ENCODE assay signal across 12 mouse cellular contexts in the genomic region with DNA sequence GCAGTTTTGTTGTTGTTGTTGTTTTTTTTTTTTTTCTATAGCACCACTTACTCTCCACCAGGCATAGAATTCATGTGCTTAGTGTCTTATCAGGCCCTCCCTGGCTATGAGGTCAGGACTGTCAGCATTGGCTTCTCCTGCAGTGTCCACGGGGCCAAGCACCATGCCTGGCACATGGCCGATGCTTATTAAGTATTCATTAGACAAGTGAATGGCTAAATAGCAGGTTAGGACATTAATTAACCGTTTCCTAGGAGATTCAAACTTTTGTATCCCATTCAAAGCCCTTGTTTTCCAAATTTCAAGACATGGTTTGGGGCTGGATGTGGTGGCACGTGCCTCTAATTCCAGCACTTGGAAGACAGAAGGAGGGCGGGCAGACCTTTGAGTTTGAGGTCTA. TPM values are rescaled to one million over a fixed set of nuclear protein-coding genes. Genes with fewer than 3 reads are reported as not detected.
DNase-seq lines count a peak whose midpoint lies in the region; ATAC-seq and TF ChIP-seq lines count a peak whose summit lies in the region.
"Had no signal": no experiment of that assay in that cellular context is flagged by ENCODE, and none has a peak within 500 bp of the region (broad histone marks: within the 10 kb centered on the region; RNA-seq: fewer than 3 reads in every experiment).

No protein-coding gene starts in this region.

- intact Hi-C loops in heart, postnatal 14 days (cut with DNase I), result no loop called here

- H3K4me1 ChIP-seq in heart, embryonic 11.5 days (ENCODE audit: control insufficient read depth, insufficient read depth, low read length), result peaks cover 62% of the 10 kb centered on the region
- peaks cover 35% of the 10 kb centered on the region for H3K4me1 ChIP-seq in brown adipose tissue, adult 24 weeks (ENCODE audit: control insufficient read depth, insufficient read depth, insufficient read length, low read length)
- peaks cover 51% of the 10 kb centered on the region for H3K4me1 ChIP-seq in heart, embryonic 15.5 days (replicated peaks)
- H3K4me1 ChIP-seq in liver, postnatal 0 days (ENCODE audit: insufficient read depth), result peaks cover 15% of the 10 kb centered on the region

- peak overlapping the region; percentile 55 for H3K4me2 ChIP-seq in heart, embryonic 11.5 days
- peak overlapping the region; percentile 58 for H3K4me2 ChIP-seq in heart, embryonic 15.5 days
- no peak overlapping the region for H3K4me2 ChIP-seq in liver, postnatal 0 days (ENCODE audit: low read depth, low read length)

- no peaks in the 10 kb centered on the region for H3K27me3 ChIP-seq in heart, embryonic 11.5 days (ENCODE audit: control insufficient read depth, insufficient read depth, low read length)
- H3K27me3 ChIP-seq in heart, embryonic 15.5 days, result no peaks in the 10 kb centered on the region
- H3K27me3 ChIP-seq in liver, postnatal 0 days (ENCODE audit: insufficient read depth, low read length), result 0 out of 2 replicates have a peak, but pooled peaks cover 2% of the 10 kb centered on the region

- no peak for DNase-seq in heart, postnatal 14 days
- no peak for DNase-seq in liver, postnatal 0 days
- no peak for DNase-seq in MN1 (ENCODE audit: low spot score)
- no peak for DNase-seq in frontal cortex, postnatal 14 days (ENCODE audit: low spot score in 2 of 2)
- DNase-seq: adrenal gland, adult 8-10 months had no signal

- H3K27ac ChIP-seq in heart, embryonic 11.5 days (ENCODE audit: low read depth, low read length), result peak overlapping the region; percentile 84
- peak overlapping the region; percentile 82 for H3K27ac ChIP-seq in brown adipose tissue, adult 24 weeks (replicated peaks; ENCODE audit: low read depth, low read length)
- peak overlapping the region; percentile 82 for H3K27ac ChIP-seq in heart, embryonic 15.5 days
- H3K27ac ChIP-seq in liver, postnatal 0 days (ENCODE audit: low read depth), result peak overlapping the region; percentile 57; the same call in 1 of the 2 replicates

- no peaks in the 10 kb centered on the region for H3K36me3 ChIP-seq in heart, embryonic 11.5 days (ENCODE audit: control insufficient read depth, insufficient read depth, low read length)
- H3K36me3 ChIP-seq in heart, embryonic 15.5 days, result no peaks in the 10 kb centered on the region
- H3K36me3 ChIP-seq in liver, postnatal 0 days (replicated peaks; ENCODE audit: insufficient read depth, low read length), result no peaks in the 10 kb centered on the region

- ATAC-seq in heart, embryonic 11.5 days (replicated peaks; ENCODE audit: insufficient number of reproducible peaks, low FRiP score, low TSS enrichment), result no peak
- ATAC-seq in heart, embryonic 15.5 days (replicated peaks; ENCODE audit: insufficient number of reproducible peaks, insufficient read depth, low FRiP score, low read depth), result no peak
- ATAC-seq in liver, postnatal 0 days, result no peak
- ATAC-seq in granulocyte monocyte progenitor cell, adult 5-6 weeks (replicated peaks; ENCODE audit: poor library complexity, severe bottlenecking), result no peak
- ATAC-seq: CD4-positive, CD25-positive, alpha-beta regulatory T cell, adult 4 months had no signal

- no peak overlapping the region for H3K4me3 ChIP-seq in heart, embryonic 11.5 days (ENCODE audit: low read depth, low read length)
- no peak overlapping the region for H3K4me3 ChIP-seq in brown adipose tissue, adult 24 weeks (ENCODE audit: insufficient read depth, low read depth, low read length)
- H3K4me3 ChIP-seq in heart, embryonic 15.5 days, result no peak overlapping the region
- no peak overlapping the region for H3K4me3 ChIP-seq in liver, postnatal 0 days (ENCODE audit: low read depth, low read length)

- H3K9ac ChIP-seq in heart, embryonic 11.5 days (ENCODE audit: low read depth, low read length), result peak overlapping the region; percentile 10; the same call in 1 of the 2 replicates
- H3K9ac ChIP-seq in heart, embryonic 15.5 days, result no peak overlapping the region
- no peak overlapping the region for H3K9ac ChIP-seq in liver, postnatal 0 days (replicated peaks)

- 65% methylated on average over 5 of the region's 5 CpGs for WGBS in heart, embryonic 11.5 days (ENCODE audit: insufficient replicate concordance)
- WGBS in heart, embryonic 15.5 days, result 64% methylated on average over 5 of the region's 5 CpGs
- 71% methylated on average over 5 of the region's 5 CpGs for WGBS in liver, postnatal 0 days (ENCODE audit: insufficient replicate concordance)

- TF ChIP-seq CTCF in liver, postnatal 0 days (IDR thresholded peaks at IDR 0.05; ENCODE audit: low read depth), result no peak

- no peaks in the 10 kb centered on the region for H3K9me3 ChIP-seq in heart, embryonic 11.5 days (replicated peaks; ENCODE audit: control insufficient read depth, low read length)
- H3K9me3 ChIP-seq in heart, embryonic 15.5 days (replicated peaks), result no peaks in the 10 kb centered on the region
- no peaks in the 10 kb centered on the region for H3K9me3 ChIP-seq in liver, postnatal 0 days (ENCODE audit: low read length)

- no peak for TF ChIP-seq EP300 in liver, postnatal 0 days (IDR thresholded peaks at IDR 0.05; ENCODE audit: low read depth)

RNA-seq across cellular contexts. Expression of gene Sema4c, which starts 23.1 kb away (rescaled TPM):
- polyA plus RNA-seq in heart, embryonic 11.5 days (2014; fragmentation: Nextera tagmentation; extraction: Ambion mirVana), result 0.96 and 2.1 TPM in 2 replicates
- 10 to 100 TPM; 19.4 to 20.0 TPM for total RNA-seq in heart, postnatal 14 days (2021)
- polyA plus RNA-seq in brown adipose tissue, adult 24 weeks (2012; ENCODE audit: insufficient read depth, insufficient read length, missing spikeins), result 4.1 and 6.7 TPM in 2 replicates
- 7.9 and 10.9 TPM in 2 replicates for polyA plus RNA-seq in heart, embryonic 15.5 days (2015; fragmentation: Nextera tagmentation; extraction: Ambion mirVana)
- polyA plus RNA-seq in liver, postnatal 0 days (2015; fragmentation: Nextera tagmentation; extraction: Ambion mirVana), result 2.0 TPM in 2 replicates
- total RNA-seq in granulocyte monocyte progenitor cell, adult 5-6 weeks (2014; fragmentation: Nextera tagmentation), result 2.0 and 2.3 TPM in 2 replicates
- 1.9 and 2.1 TPM in 2 replicates for total RNA-seq in granulocyte monocyte progenitor cell, adult 5-6 weeks (2017)

RNA-seq across cellular contexts. Expression of gene Ankrd39, which starts 34.0 kb away (rescaled TPM):
- 19.9 and 25.1 TPM in 2 replicates for polyA plus RNA-seq in heart, embryonic 11.5 days (2014; fragmentation: Nextera tagmentation; extraction: Ambion mirVana)
- total RNA-seq in heart, postnatal 14 days (2021), result 10 to 100 TPM; 10.4 to 11.9 TPM
- polyA plus RNA-seq in brown adipose tissue, adult 24 weeks (2012; ENCODE audit: insufficient read depth, insufficient read length, missing spikeins), result 5.0 and 8.4 TPM in 2 replicates
- polyA plus RNA-seq in heart, embryonic 15.5 days (2015; fragmentation: Nextera tagmentation; extraction: Ambion mirVana), result 27.3 and 30.4 TPM in 2 replicates
- 7.4 and 8.3 TPM in 2 replicates for polyA plus RNA-seq in liver, postnatal 0 days (2015; fragmentation: Nextera tagmentation; extraction: Ambion mirVana)
- 4.9 and 6.5 TPM in 2 replicates for total RNA-seq in granulocyte monocyte progenitor cell, adult 5-6 weeks (2014; fragmentation: Nextera tagmentation)
- total RNA-seq in granulocyte monocyte progenitor cell, adult 5-6 weeks (2017), result 3.1 and 7.2 TPM in 2 replicates

RNA-seq across cellular contexts. Expression of gene Gm42417, which starts 42.0 kb away (rescaled TPM):
- polyA plus RNA-seq in heart, embryonic 11.5 days (2014; fragmentation: Nextera tagmentation; extraction: Ambion mirVana), result 0.44 TPM in 1 of 2 replicates, not detected in the other
- 10 to 100 TPM; 52.6 to 94.6 TPM for total RNA-seq in heart, postnatal 14 days (2021)
- polyA plus RNA-seq in brown adipose tissue, adult 24 weeks (2012; ENCODE audit: insufficient read depth, insufficient read length, missing spikeins), result 4.1 and 7.8 TPM in 2 replicates
- 0.22 TPM in 1 of 2 replicates, not detected in the other for polyA plus RNA-seq in heart, embryonic 15.5 days (2015; fragmentation: Nextera tagmentation; extraction: Ambion mirVana)
- 0.45 TPM in 1 of 2 replicates, not detected in the other for polyA plus RNA-seq in liver, postnatal 0 days (2015; fragmentation: Nextera tagmentation; extraction: Ambion mirVana)
- not detected in 2 replicates for total RNA-seq in granulocyte monocyte progenitor cell, adult 5-6 weeks (2014; fragmentation: Nextera tagmentation)
- total RNA-seq in granulocyte monocyte progenitor cell, adult 5-6 weeks (2017), result 0.93 TPM in 1 of 2 replicates, not detected in the other
- total RNA-seq: adrenal gland, adult 8-10 months; layer of hippocampus, adult 2 months had no signal
- polyA plus RNA-seq: erythroblast, embryonic 14.5 days had no signal

RNA-seq across cellular contexts. Expression of gene Ankrd23, which starts 44.6 kb away (rescaled TPM):
- 9.8 and 13.6 TPM in 2 replicates for polyA plus RNA-seq in heart, embryonic 11.5 days (2014; fragmentation: Nextera tagmentation; extraction: Ambion mirVana)
- total RNA-seq in heart, postnatal 14 days (2021), result 100 to 1,000 TPM; 101 to 170 TPM
- polyA plus RNA-seq in brown adipose tissue, adult 24 weeks (2012; ENCODE audit: insufficient read depth, insufficient read length, missing spikeins), result 17.9 and 25.2 TPM in 2 replicates
- polyA plus RNA-seq in heart, embryonic 15.5 days (2015; fragmentation: Nextera tagmentation; extraction: Ambion mirVana), result 25.3 and 26.7 TPM in 2 replicates
- 2.0 and 2.2 TPM in 2 replicates for polyA plus RNA-seq in liver, postnatal 0 days (2015; fragmentation: Nextera tagmentation; extraction: Ambion mirVana)
- total RNA-seq in granulocyte monocyte progenitor cell, adult 5-6 weeks (2014; fragmentation: Nextera tagmentation), result 7.0 and 12.2 TPM in 2 replicates
- total RNA-seq in granulocyte monocyte progenitor cell, adult 5-6 weeks (2017), result 5.8 and 8.4 TPM in 2 replicates
